Mouse (Mus musculus) frontal cortex, postnatal 25 days (tissue): ENCODE measurements around the gene Reep1.

ENCODE experiments used
- DNase-seq, 2 experiments: peaks; one replicate each; pipeline ENCODE4 v3.0.0; 2022; ENCODE audit warnings: low spot score in 2 of 2

Gene Reep1

GRCm38 (mm10) chr6:71737202-71737601 lies 29.8 kb downstream of the Reep1 start:
- DNase-seq: no peak

- DNase-seq: no peak
Measured at GRCm38 (mm10) chr6:71738611-71739010, 31.2 kb downstream of the Reep1 start.

- no peak for DNase-seq
Measured at GRCm38 (mm10) chr6:71740921-71741320, 33.6 kb downstream of the Reep1 start.

GRCm38 (mm10) chr6:71741998-71742636 lies 34.8 kb downstream of the Reep1 start:
- no peak for DNase-seq

GRCm38 (mm10) chr6:71744934-71745333 lies 37.6 kb downstream of the Reep1 start:
- no peak for DNase-seq

GRCm38 (mm10) chr6:71745482-71746234 lies 38.3 kb downstream of the Reep1 start:
- no peak for DNase-seq

GRCm38 (mm10) chr6:71746246-71746645 lies 38.9 kb downstream of the Reep1 start:
- DNase-seq: no peak

- no peak for DNase-seq
Measured at GRCm38 (mm10) chr6:71746846-71747245, 39.5 kb downstream of the Reep1 start.

GRCm38 (mm10) chr6:71751602-71752001 lies 44.2 kb downstream of the Reep1 start:
- DNase-seq: no peak

GRCm38 (mm10) chr6:71752791-71753464 lies 45.6 kb downstream of the Reep1 start:
- peak; percentile 57 to 61 for DNase-seq

- DNase-seq: peak in 1 of 2 experiments; percentile 42
Measured at GRCm38 (mm10) chr6:71757039-71757894, 49.9 kb downstream of the Reep1 start.

GRCm38 (mm10) chr6:71758780-71759179 lies 51.4 kb downstream of the Reep1 start:
- no peak for DNase-seq

GRCm38 (mm10) chr6:71760073-71760472 lies 52.7 kb downstream of the Reep1 start:
- DNase-seq: no peak

GRCm38 (mm10) chr6:71767761-71768160 lies 60.4 kb downstream of the Reep1 start:
- DNase-seq: no peak

GRCm38 (mm10) chr6:71769901-71770690 lies 62.7 kb downstream of the Reep1 start:
- no peak for DNase-seq

- no peak for DNase-seq
Measured at GRCm38 (mm10) chr6:71770856-71771255, 63.5 kb downstream of the Reep1 start.

- no peak for DNase-seq
Measured at GRCm38 (mm10) chr6:71771282-71771681, 63.9 kb downstream of the Reep1 start.

GRCm38 (mm10) chr6:71772156-71772555 lies 64.8 kb downstream of the Reep1 start:
- DNase-seq: peak in 1 of 2 experiments; percentile 35

- DNase-seq: no peak
Measured at GRCm38 (mm10) chr6:71772636-71773208, 65.4 kb downstream of the Reep1 start.

- no peak for DNase-seq
Measured at GRCm38 (mm10) chr6:71778016-71778415, 70.7 kb downstream of the Reep1 start.

GRCm38 (mm10) chr6:71779831-71780230 lies 72.5 kb downstream of the Reep1 start:
- no peak for DNase-seq
